Mouse (Mus musculus): ENCODE measurements around the gene Olfr714.

DNA sequence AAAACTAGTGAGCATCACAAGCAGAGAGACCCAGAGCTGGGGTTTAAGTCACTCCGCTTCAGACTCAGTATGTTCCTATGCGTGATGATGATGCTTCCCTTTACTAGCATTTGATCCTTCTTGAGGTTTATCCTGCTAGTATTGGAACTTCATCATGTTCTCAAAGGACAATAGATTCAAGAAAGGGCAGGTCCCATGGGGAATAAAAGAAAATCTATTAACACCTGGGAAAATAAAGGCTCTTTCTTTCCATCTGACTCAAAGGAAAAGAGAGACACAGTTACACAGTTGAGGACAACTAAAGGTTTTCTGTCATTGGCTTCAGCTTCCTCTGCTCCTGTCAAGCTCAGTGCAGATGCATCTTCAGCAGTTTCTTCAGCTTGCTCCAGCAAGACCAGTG lies at the start of gene Olfr714:
- TF ChIP-seq CTCF (IDR thresholded peaks at IDR 0.05; ENCODE audit: low read depth) (no peak), EP300 (optimal IDR thresholded peaks at IDR 0.05) (no peak)

Data from stomach, postnatal 0 days (tissue).